Mouse (Mus musculus) lung, embryonic 15.5 days (tissue): ENCODE results near the gene Elmod3. TPM values are rescaled to one million over a fixed set of nuclear protein-coding genes. Genes with fewer than 3 reads are reported as not detected.

Source experiments
- ATAC-seq: fragments of 200-750 bp; cut with Nextera tagmentation; 2 replicates; pipeline ENCODE4 v1.8.0; 2017; ENCODE audit warnings: moderate number of reproducible peaks, borderline replicate concordance; ENCODE audit not compliant: low FRiP score, low TSS enrichment; ENCODE audit errors: extremely low read depth
- H3K27ac ChIP-seq: fragments of 300-500 bp; sonication (generic); 2 replicates; pipeline ENCODE4 v1.5.1; 2015; ENCODE audit warnings: moderate library complexity, mild to moderate bottlenecking, inconsistent platforms
- H3K27me3 ChIP-seq: fragments of 300-500 bp; sonication (generic); 2 replicates; pipeline ENCODE4 v1.6.1; 2015; ENCODE audit warnings: inconsistent platforms
- H3K36me3 ChIP-seq: fragments of 300-500 bp; sonication (generic); 2 replicates; pipeline ENCODE4 v1.6.1; 2015; ENCODE audit warnings: inconsistent platforms
- H3K4me1 ChIP-seq: fragments of 300-500 bp; sonication (generic); 2 replicates; pipeline ENCODE4 v1.6.1; 2015; ENCODE audit warnings: inconsistent platforms
- H3K4me2 ChIP-seq: fragments of 300-500 bp; sonication (generic); 2 replicates; pipeline ENCODE4 v1.6.1; 2015; ENCODE audit warnings: inconsistent platforms, mild to moderate bottlenecking, moderate library complexity
- H3K4me3 ChIP-seq: fragments of 300-500 bp; sonication (generic); 2 replicates; pipeline ENCODE4 v1.5.1; 2015; ENCODE audit warnings: mild to moderate bottlenecking, inconsistent platforms
- H3K9ac ChIP-seq: fragments of 300-500 bp; sonication (generic); 2 replicates; pipeline ENCODE4 v1.6.1; 2015; ENCODE audit warnings: inconsistent platforms
- H3K9me3 ChIP-seq: fragments of 300-500 bp; sonication (generic); 2 replicates; pipeline ENCODE4 v1.6.1; 2016; ENCODE audit warnings: inconsistent platforms
- WGBS: fragments of 180-500 bp; shearing (Covaris S2); methylation state at CpG from one replicate; pipeline ENCODE4 v1.1.7; 2015; 5-methylcytosine and 5-hydroxymethylcytosine counted together
- polyA plus RNA-seq: library from polyadenylated mRNA; unstranded; fragments of >200 nt; fragmentation: Nextera tagmentation; extraction: Ambion mirVana; gene quantifications from 2 replicates; pipeline ENCODE4 v1.2.1, GENCODE M21; 2015

The Elmod3 gene
- polyA plus RNA-seq, 1 experiment from 2014 or later, result 17.7 TPM

GRCm38 (mm10) chr6:72523222-72523621 is 75.0 kb downstream of the Elmod3 start:
- ATAC-seq, result no peak
- Histone ChIP-seq H3K4me1 (peaks cover 12% of the 10 kb centered on the region), H3K4me2 (no peak overlapping the region), H3K27me3 (no peaks in the 10 kb centered on the region), H3K36me3 (no peaks in the 10 kb centered on the region), H3K27ac (no peak overlapping the region), H3K4me3 (no peak overlapping the region), H3K9ac (no peak overlapping the region), H3K9me3 (no peaks in the 10 kb centered on the region)
- WGBS, result 67% methylated on average over 4 of the region's 4 CpGs

GRCm38 (mm10) chr6:72522288-72522687 is 75.9 kb downstream of the Elmod3 start:
- Histone ChIP-seq H3K9ac (no peak overlapping the region), H3K4me3 (no peak overlapping the region), H3K27me3 (no peaks in the 10 kb centered on the region), H3K27ac (no peak overlapping the region), H3K4me2 (no peak overlapping the region), H3K4me1 (peaks cover 12% of the 10 kb centered on the region), H3K9me3 (no peaks in the 10 kb centered on the region), H3K36me3 (no peaks in the 10 kb centered on the region)
- no peak for ATAC-seq
- WGBS, result 82% methylated on average over 5 of the region's 5 CpGs

- ATAC-seq, result no peak
- WGBS, result 86% methylated on average over 5 of the region's 5 CpGs
- Histone ChIP-seq H3K4me2 (no peak within 1 kb of the TSS), H3K27ac (no peak within 1 kb of the TSS), H3K9ac (no peak within 1 kb of the TSS), H3K9me3 (no peaks in the 10 kb centered on the region), H3K36me3 (no peaks in the 10 kb centered on the region), H3K4me3 (no peak within 1 kb of the TSS), H3K27me3 (no peaks in the 10 kb centered on the region), H3K4me1 (peaks cover 12% of the 10 kb centered on the region)
Measured at GRCm38 (mm10) chr6:72521607-72522006, 76.6 kb downstream of the Elmod3 start, which contains the start of gene Sh2d6. Gene Sh2d6 (minus strand): TSS chr6:72521707.

GRCm38 (mm10) chr6:72520904-72521303 is 77.3 kb downstream of the Elmod3 start:
- no peak overlapping the region for H3K4me2 ChIP-seq

GRCm38 (mm10) chr6:72519892-72520663 is 78.1 kb downstream of the Elmod3 start:
- peaks cover 12% of the 10 kb centered on the region for H3K4me1 ChIP-seq
- H3K27ac ChIP-seq, result no peak overlapping the region
- no peak overlapping the region for H3K9ac ChIP-seq
- no peaks in the 10 kb centered on the region for H3K27me3 ChIP-seq
- H3K4me3 ChIP-seq, result no peak overlapping the region
- ATAC-seq, result peak; percentile 53; the same call in 1 of the 2 replicates
- H3K9me3 ChIP-seq, result no peaks in the 10 kb centered on the region
- 21% methylated on average over 10 of the region's 10 CpGs for WGBS
- no peak overlapping the region; the same call in 1 of the 2 replicates for H3K4me2 ChIP-seq
- no peaks in the 10 kb centered on the region for H3K36me3 ChIP-seq

More at GRCm38 (mm10) chr6:72520904-72521303, 77.3 kb downstream of the Elmod3 start:
- Histone ChIP-seq H3K27ac (no peak overlapping the region), H3K27me3 (no peaks in the 10 kb centered on the region), H3K9ac (no peak overlapping the region), H3K4me3 (no peak overlapping the region), H3K4me1 (peaks cover 12% of the 10 kb centered on the region), H3K9me3 (no peaks in the 10 kb centered on the region), H3K36me3 (no peaks in the 10 kb centered on the region)
- 90% methylated on average over 5 of the region's 5 CpGs for WGBS
- ATAC-seq, result no peak

GRCm38 (mm10) chr6:72519303-72519702 is 78.9 kb downstream of the Elmod3 start:
- ATAC-seq, result peak; percentile 25; the same call in 1 of the 2 replicates
- H3K27ac ChIP-seq, result no peak overlapping the region
- H3K27me3 ChIP-seq, result no peaks in the 10 kb centered on the region
- no peak overlapping the region for H3K4me3 ChIP-seq
- no peak overlapping the region for H3K4me2 ChIP-seq
- 43% methylated on average over 8 of the region's 8 CpGs for WGBS
- no peaks in the 10 kb centered on the region for H3K9me3 ChIP-seq
- H3K9ac ChIP-seq, result no peak overlapping the region
- H3K4me1 ChIP-seq, result peaks cover 12% of the 10 kb centered on the region
- H3K36me3 ChIP-seq, result no peaks in the 10 kb centered on the region

GRCm38 (mm10) chr6:72518842-72519241 is 79.4 kb downstream of the Elmod3 start:
- Histone ChIP-seq H3K4me2 (no peak overlapping the region), H3K4me1 (peaks cover 15% of the 10 kb centered on the region)

More at GRCm38 (mm10) chr6:72518842-72519241, 79.4 kb downstream of the Elmod3 start:
- WGBS, result 67% methylated on average over 1 of the region's 1 CpGs
- Histone ChIP-seq H3K9me3 (no peaks in the 10 kb centered on the region), H3K27ac (no peak overlapping the region), H3K4me3 (no peak overlapping the region), H3K9ac (no peak overlapping the region), H3K36me3 (no peaks in the 10 kb centered on the region), H3K27me3 (no peaks in the 10 kb centered on the region)
- no peak for ATAC-seq

Other genes starting within 250 kb of the Elmod3 start
- gene Tmem150a, start 243.0 kb downstream of the Elmod3 start, polyA plus RNA-seq, result 12.1 and 12.2 TPM in 2 replicates
- gene Rnf181, start 231.5 kb downstream of the Elmod3 start, polyA plus RNA-seq, result 130 and 137 TPM in 2 replicates
- 34.5 and 37.5 TPM in 2 replicates for gene Vamp5, start 217.9 kb downstream of the Elmod3 start, polyA plus RNA-seq
- gene Vamp8, start 207.7 kb downstream of the Elmod3 start, polyA plus RNA-seq, result 179 and 194 TPM in 2 replicates
- 36.5 and 40.0 TPM in 2 replicates for gene Ggcx, start 184.1 kb downstream of the Elmod3 start, polyA plus RNA-seq
- gene Mat2a, start 158.9 kb downstream of the Elmod3 start, polyA plus RNA-seq, result 333 and 355 TPM in 2 replicates
- not detected in 2 replicates for gene Sh2d6, start 76.7 kb downstream of the Elmod3 start, polyA plus RNA-seq
- gene Capg, start 54.0 kb downstream of the Elmod3 start, polyA plus RNA-seq, result 54.2 and 57.9 TPM in 2 replicates
- gene Retsat, start 62 bp upstream of the Elmod3 start, polyA plus RNA-seq, result 18.5 and 18.8 TPM in 2 replicates
- gene Tgoln1, start 18.6 kb upstream of the Elmod3 start, polyA plus RNA-seq, result 40.2 and 43.4 TPM in 2 replicates
- 31.5 and 33.8 TPM in 2 replicates for gene Tcf7l1, start 190.8 kb upstream of the Elmod3 start, polyA plus RNA-seq